Mouse (Mus musculus) hindbrain, postnatal 0 days (tissue): ENCODE measurements around the gene Gsc2. TPM values are rescaled to one million over a fixed set of nuclear protein-coding genes. Genes with fewer than 3 reads are reported as not detected.

ENCODE experiments used
- ATAC-seq: fragments of 200-750 bp; cut with Nextera tagmentation; 2 replicates; pipeline ENCODE4 v1.8.0; 2017; ENCODE audit warnings: mild to moderate bottlenecking, moderate TSS enrichment, moderate library complexity
- DNase-seq: peaks from one replicate; pipeline ENCODE4 v3.0.0-alpha.2; 2015; ENCODE audit warnings: low spot score
- H3K27ac ChIP-seq: fragments of 300-500 bp; sonication (generic); 2 replicates; pipeline ENCODE4 v1.5.1; 2014; ENCODE audit warnings: mild to moderate bottlenecking
- H3K27me3 ChIP-seq: fragments of 300-500 bp; sonication (generic); 2 replicates; pipeline ENCODE4 v1.6.1; 2014; ENCODE audit warnings: low read length, mixed read lengths; ENCODE audit not compliant: insufficient read depth
- H3K36me3 ChIP-seq: fragments of 300-500 bp; sonication (generic); 2 replicates; pipeline ENCODE4 v1.6.1; 2014; ENCODE audit warnings: low read length, mixed read lengths; ENCODE audit not compliant: insufficient read depth
- H3K4me1 ChIP-seq: fragments of 300-500 bp; sonication (generic); 2 replicates; pipeline ENCODE4 v1.6.1; 2014; ENCODE audit warnings: antibody characterized with exemption, low read length, mixed read lengths; ENCODE audit not compliant: insufficient read depth
- H3K4me2 ChIP-seq: fragments of 300-500 bp; sonication (generic); 2 replicates; pipeline ENCODE4 v1.6.1; 2014; ENCODE audit warnings: low read depth, mild to moderate bottlenecking, low read length, moderate library complexity, mixed read lengths
- H3K4me3 ChIP-seq: fragments of 300-500 bp; sonication (generic); 2 replicates; pipeline ENCODE4 v1.5.1; 2014; ENCODE audit warnings: low read length
- H3K9ac ChIP-seq: fragments of 300-500 bp; sonication (generic); replicated peaks from 2 replicates; pipeline ENCODE4 v1.6.1; 2014; ENCODE audit warnings: mild to moderate bottlenecking, low read length, moderate library complexity, mixed read lengths
- H3K9me3 ChIP-seq: fragments of 300-500 bp; sonication (generic); 2 replicates; pipeline ENCODE4 v1.6.1; 2016; ENCODE audit warnings: low read length, mixed read lengths
- CTCF ChIP-seq: IDR thresholded peaks from 2 replicates; pipeline ENCODE4 v1.5.1; 2016; ENCODE audit warnings: antibody characterized with exemption, control low read depth, low read depth
- WGBS: fragments of 180-500 bp; shearing (Covaris S2); extraction: QIAGEN DNeasy Blood & Tissue Kit; methylation state at CpG from one replicate; pipeline ENCODE4 v1.1.7; 2014; 5-methylcytosine and 5-hydroxymethylcytosine counted together
- polyA plus RNA-seq: library from polyadenylated mRNA; unstranded; fragments of >200 nt; fragmentation: Nextera tagmentation; extraction: Ambion mirVana; gene quantifications from 2 replicates; pipeline ENCODE4 v1.2.1, GENCODE M21; 2015
- total RNA-seq: library from RNA; depleted of rRNA; stranded (reverse); fragments of >200 nt; gene quantifications from 2 replicates; pipeline ENCODE4 v1.2.3, GENCODE M21; 2014

Gene Gsc2
- total and polyA plus RNA-seq, 2 experiments from 2014 or later: 0.21 to 0.76 TPM

GRCm38 (mm10) chr16:17945081-17945831 is 30.4 kb upstream of the Gsc2 start:
- WGBS: 57% methylated on average over 7 of the region's 7 CpGs

DNA sequence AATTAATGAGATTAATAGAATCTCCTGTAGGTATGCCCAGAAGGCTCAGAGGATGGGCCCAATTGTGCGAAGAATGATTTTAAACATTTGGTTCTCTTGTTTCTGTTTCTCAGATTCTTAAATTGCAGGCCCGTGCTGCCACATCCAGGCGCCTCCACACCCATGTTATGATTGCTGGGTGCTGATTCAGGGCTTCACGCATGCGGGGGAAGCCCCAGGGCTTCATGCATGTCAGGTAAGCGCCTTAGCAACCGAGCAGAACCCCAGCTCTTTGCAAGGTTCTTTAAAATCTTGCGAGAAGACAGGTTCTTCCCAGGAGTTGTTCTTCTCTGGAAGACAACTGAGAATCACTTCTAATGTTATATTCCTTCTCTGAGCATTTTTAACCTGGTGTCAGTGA is 28.6 kb upstream of the Gsc2 start:
- H3K4me1 ChIP-seq: no peaks in the 10 kb centered on the region
- no peak overlapping the region for H3K27ac ChIP-seq
- 70% methylated on average over 8 of the region's 8 CpGs for WGBS
- H3K4me3 ChIP-seq: no peak overlapping the region
- H3K9me3 ChIP-seq: no peaks in the 10 kb centered on the region
- no peak for DNase-seq
- no peaks in the 10 kb centered on the region for H3K36me3 ChIP-seq
- no peak overlapping the region for H3K4me2 ChIP-seq
- no peak overlapping the region for H3K9ac ChIP-seq
- H3K27me3 ChIP-seq: no peaks in the 10 kb centered on the region
- no peak for ATAC-seq
- TF ChIP-seq CTCF: no peak

More at GRCm38 (mm10) chr16:17945081-17945831, 30.4 kb upstream of the Gsc2 start:
- DNase-seq (no peak), ATAC-seq (no peak)
- no peaks in the 10 kb centered on the region for H3K4me1 ChIP-seq
- TF ChIP-seq CTCF: no peak
- H3K9ac ChIP-seq: no peak overlapping the region
- H3K36me3 ChIP-seq: no peaks in the 10 kb centered on the region
- no peaks in the 10 kb centered on the region for H3K9me3 ChIP-seq
- H3K27ac ChIP-seq: no peak overlapping the region
- no peaks in the 10 kb centered on the region for H3K27me3 ChIP-seq
- no peak overlapping the region for H3K4me2 ChIP-seq
- H3K4me3 ChIP-seq: no peak overlapping the region

GRCm38 (mm10) chr16:17939255-17939751 is 24.4 kb upstream of the Gsc2 start:
- 0 out of 2 replicates have a peak, but pooled peaks cover 4% of the 10 kb centered on the region for H3K27me3 ChIP-seq
- no peaks in the 10 kb centered on the region for H3K9me3 ChIP-seq
- H3K4me2 ChIP-seq: 0 out of 2 replicates have a peak overlapping the region, but pooled peaks have one; percentile 11
- ATAC-seq (no peak; the same call in 1 of the 2 replicates), DNase-seq (no peak)
- no peaks in the 10 kb centered on the region for H3K36me3 ChIP-seq
- no peak overlapping the region for H3K9ac ChIP-seq
- no peaks in the 10 kb centered on the region for H3K4me1 ChIP-seq
- no peak overlapping the region for H3K4me3 ChIP-seq
- TF ChIP-seq CTCF: no peak
- 31% methylated on average over 9 of the region's 9 CpGs for WGBS
- H3K27ac ChIP-seq: no peak overlapping the region

DNA sequence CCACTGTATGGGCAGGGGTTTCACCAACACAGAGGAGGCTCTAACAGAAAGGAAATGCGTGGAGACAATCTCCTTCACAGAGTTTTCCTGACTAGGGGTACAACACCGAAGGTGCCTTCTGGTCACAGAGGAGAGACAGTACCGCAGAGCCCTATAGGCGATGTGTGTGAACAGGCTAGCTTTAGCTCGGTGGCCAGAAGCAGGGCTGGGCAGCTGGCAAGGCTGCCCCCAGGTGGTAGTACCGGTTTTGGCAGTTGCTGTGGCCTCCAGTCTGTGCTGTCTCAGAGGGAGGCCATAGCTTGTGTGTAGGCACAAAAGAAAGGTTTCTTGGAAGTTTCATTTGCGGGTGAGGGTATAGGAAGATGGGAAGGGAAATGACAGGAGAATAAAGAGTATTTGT is 24.0 kb upstream of the Gsc2 start:
- H3K27me3 ChIP-seq: 0 out of 2 replicates have a peak, but pooled peaks cover 4% of the 10 kb centered on the region
- no peaks in the 10 kb centered on the region for H3K9me3 ChIP-seq
- no peak overlapping the region for H3K9ac ChIP-seq
- H3K36me3 ChIP-seq: no peaks in the 10 kb centered on the region
- 0 out of 2 replicates have a peak overlapping the region, but pooled peaks have one; percentile 11 for H3K4me2 ChIP-seq
- no peak overlapping the region for H3K27ac ChIP-seq
- DNase-seq (peak; percentile 72), ATAC-seq (peak; percentile 86)
- no peaks in the 10 kb centered on the region for H3K4me1 ChIP-seq
- 6% methylated on average over 7 of the region's 7 CpGs for WGBS
- peak; percentile 73 for TF ChIP-seq CTCF
- no peak overlapping the region for H3K4me3 ChIP-seq

DNA sequence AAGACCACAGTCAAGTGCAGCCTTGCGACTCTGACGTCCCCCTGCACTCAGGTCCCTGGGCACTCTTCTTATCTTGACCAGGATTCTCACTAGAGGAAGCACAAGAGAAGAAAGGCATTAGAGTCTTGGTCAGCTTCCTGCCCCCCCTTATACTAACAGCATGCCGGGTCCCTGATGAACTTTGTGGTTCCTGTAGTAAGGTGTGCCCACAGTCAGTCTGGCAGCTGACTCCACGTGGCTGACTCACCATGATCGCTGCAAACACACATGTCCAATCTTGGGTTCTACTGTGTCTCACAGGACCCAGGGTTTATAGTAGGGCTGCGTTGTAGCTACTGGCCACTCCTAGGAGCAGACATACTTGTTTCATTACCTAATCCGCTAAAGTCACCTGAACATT is 23.3 kb upstream of the Gsc2 start:
- no peak overlapping the region for H3K9ac ChIP-seq
- 0 out of 2 replicates have a peak, but pooled peaks cover 4% of the 10 kb centered on the region for H3K27me3 ChIP-seq
- no peak overlapping the region for H3K4me2 ChIP-seq
- ATAC-seq (no peak), DNase-seq (no peak)
- WGBS: 81% methylated on average over 7 of the region's 7 CpGs
- no peak overlapping the region for H3K27ac ChIP-seq
- TF ChIP-seq CTCF: no peak
- no peaks in the 10 kb centered on the region for H3K36me3 ChIP-seq
- no peak overlapping the region for H3K4me3 ChIP-seq
- H3K4me1 ChIP-seq: no peaks in the 10 kb centered on the region
- H3K9me3 ChIP-seq: no peaks in the 10 kb centered on the region

GRCm38 (mm10) chr16:17936776-17937175 is 21.9 kb upstream of the Gsc2 start:
- no peak for TF ChIP-seq CTCF
- Histone ChIP-seq H3K27me3 (0 out of 2 replicates have a peak, but pooled peaks cover 4% of the 10 kb centered on the region), H3K4me2 (no peak overlapping the region), H3K36me3 (no peaks in the 10 kb centered on the region), H3K4me3 (no peak overlapping the region), H3K4me1 (no peaks in the 10 kb centered on the region), H3K9me3 (no peaks in the 10 kb centered on the region), H3K27ac (no peak overlapping the region), H3K9ac (no peak overlapping the region)
- WGBS: 82% methylated on average over 10 of the region's 10 CpGs
- DNase-seq (no peak), ATAC-seq (no peak)

GRCm38 (mm10) chr16:17934445-17934910 is 19.6 kb upstream of the Gsc2 start:
- no peak overlapping the region for H3K27ac ChIP-seq
- no peak for DNase-seq
- H3K9me3 ChIP-seq: no peaks in the 10 kb centered on the region
- no peak overlapping the region for H3K4me2 ChIP-seq
- no peak overlapping the region for H3K9ac ChIP-seq
- no peak for ATAC-seq
- H3K4me3 ChIP-seq: no peak overlapping the region
- no peaks in the 10 kb centered on the region for H3K4me1 ChIP-seq
- WGBS: 64% methylated on average over 3 of the region's 3 CpGs
- TF ChIP-seq CTCF: peak; percentile 15; the same call in 1 of the 2 replicates
- H3K27me3 ChIP-seq: 0 out of 2 replicates have a peak, but pooled peaks cover 4% of the 10 kb centered on the region
- no peaks in the 10 kb centered on the region for H3K36me3 ChIP-seq
